Mouse (Mus musculus) ES-Bruce4 (cell line): ENCODE data around the gene Actn4.

Source experiments
- CTCF ChIP-seq: IDR thresholded peaks from one replicate; pipeline ENCODE4 v1.8.1; 2011; ENCODE audit warnings: low read depth, low read length
- EP300 ChIP-seq: IDR thresholded peaks from 2 replicates; pipeline ENCODE4 v1.6.1; 2011; ENCODE audit warnings: low read depth, low read length; ENCODE audit not compliant: insufficient read depth
- POLR2A ChIP-seq: IDR thresholded peaks from one replicate; pipeline ENCODE4 v1.8.1; 2011; ENCODE audit warnings: low read length; ENCODE audit not compliant: insufficient read depth

DNA sequence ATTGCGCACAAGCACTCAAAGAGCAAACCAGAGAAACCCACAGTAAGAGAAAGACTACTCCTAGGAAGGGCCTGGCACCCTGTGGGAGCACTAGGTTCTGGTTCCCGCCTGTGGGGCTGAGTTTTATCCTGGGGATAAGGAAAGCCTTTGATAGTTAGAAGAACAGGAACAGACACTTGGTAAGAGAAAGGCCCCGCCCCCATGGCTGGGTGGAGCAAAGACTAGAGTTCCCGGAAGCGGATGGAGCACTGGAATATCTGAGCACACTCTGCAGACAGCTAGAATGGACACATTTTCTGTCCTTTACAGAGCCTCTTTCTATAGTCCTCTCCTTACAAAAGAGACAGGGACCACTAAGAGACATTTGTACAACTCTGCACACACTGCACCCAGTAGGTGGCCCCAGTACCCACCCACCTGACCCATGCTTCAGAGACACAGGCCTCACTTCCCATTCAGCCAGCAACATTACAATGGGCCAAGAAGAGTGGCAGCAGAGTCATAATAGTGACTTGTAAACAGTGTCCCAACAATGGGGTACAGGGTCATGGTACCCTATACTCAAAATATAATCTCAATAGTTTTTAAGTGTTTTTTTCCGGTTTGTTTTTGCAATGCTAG, 29.6 kb downstream of the Actn4 start:
- TF ChIP-seq CTCF (no peak), POLR2A (no peak), EP300 (no peak)
